Comparison of ENCODE assay signal across 19 mouse cellular contexts in the genomic region with DNA sequence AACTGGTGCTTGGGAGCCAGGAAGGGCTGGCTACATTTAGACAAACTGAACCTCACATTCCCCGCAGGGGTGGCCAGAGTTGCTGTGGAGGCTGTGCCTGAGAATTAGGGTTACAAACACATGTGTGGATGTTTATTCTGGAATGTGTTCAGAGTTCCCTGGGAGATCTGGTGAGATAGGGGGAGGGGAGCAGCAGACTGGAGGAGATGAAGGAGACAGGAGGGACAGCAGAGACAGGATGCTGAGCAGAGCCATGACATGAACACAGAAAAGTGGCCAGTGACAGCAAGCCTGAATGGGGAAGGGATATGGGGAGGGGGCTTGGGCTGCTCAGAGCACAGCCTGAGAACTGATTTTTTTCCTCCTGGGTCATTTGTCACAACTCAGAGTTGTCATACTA. TPM values are rescaled to one million over a fixed set of nuclear protein-coding genes. Genes with fewer than 3 reads are reported as not detected.
DNase-seq lines count a peak whose midpoint lies in the region; ATAC-seq and TF ChIP-seq lines count a peak whose summit lies in the region.
"Had no signal": no experiment of that assay in that cellular context is flagged by ENCODE, and none has a peak within 500 bp of the region (broad histone marks: within the 10 kb centered on the region; RNA-seq: fewer than 3 reads in every experiment).

No protein-coding gene starts in this region.

- H3K9ac ChIP-seq in intestine, embryonic 15.5 days, result no peak overlapping the region
- no peak overlapping the region for H3K9ac ChIP-seq in intestine, postnatal 0 days (ENCODE audit: low read depth, low read length)
- no peak overlapping the region for H3K9ac ChIP-seq in embryonic facial prominence, embryonic 12.5 days
- no peak overlapping the region for H3K9ac ChIP-seq in embryonic facial prominence, embryonic 14.5 days (ENCODE audit: low read depth, low read length)
- no peak overlapping the region for H3K9ac ChIP-seq in kidney, postnatal 0 days (ENCODE audit: low read depth, low read length)
- H3K9ac ChIP-seq: forebrain, embryonic 13.5 days; liver, embryonic 12.5 days; lung, embryonic 15.5 days had no signal

- H3K9me3 ChIP-seq in intestine, embryonic 15.5 days, result no peaks in the 10 kb centered on the region
- H3K9me3 ChIP-seq in intestine, postnatal 0 days (ENCODE audit: control insufficient read depth), result no peaks in the 10 kb centered on the region
- H3K9me3 ChIP-seq in embryonic facial prominence, embryonic 12.5 days, result no peaks in the 10 kb centered on the region
- no peaks in the 10 kb centered on the region for H3K9me3 ChIP-seq in embryonic facial prominence, embryonic 14.5 days (ENCODE audit: control insufficient read depth, low read length)
- no peaks in the 10 kb centered on the region for H3K9me3 ChIP-seq in kidney, postnatal 0 days (replicated peaks; ENCODE audit: low read length)
- H3K9me3 ChIP-seq: forebrain, embryonic 13.5 days; liver, embryonic 12.5 days; lung, embryonic 15.5 days had no signal

- ATAC-seq in intestine, embryonic 15.5 days, result peak; percentile 41
- ATAC-seq in intestine, postnatal 0 days, result no peak
- ATAC-seq in embryonic facial prominence, embryonic 12.5 days (ENCODE audit: insufficient number of reproducible peaks, insufficient read depth, low FRiP score, low TSS enrichment), result no peak
- ATAC-seq in embryonic facial prominence, embryonic 14.5 days (ENCODE audit: low read depth), result 0 out of 2 replicates have a peak, but pooled peaks have one; percentile 37
- peak; percentile 35; the same call in 1 of the 2 replicates for ATAC-seq in kidney, postnatal 0 days (replicated peaks; ENCODE audit: low FRiP score, low read depth)
- ATAC-seq: forebrain, embryonic 13.5 days; liver, embryonic 12.5 days had no signal

- DNase-seq in embryonic facial prominence, embryonic 14.5 days (ENCODE audit: low spot score), result peak; percentile 50
- DNase-seq in kidney, postnatal 0 days (ENCODE audit: low spot score), result peak; percentile 65
- DNase-seq in liver, result no peak
- no peak for DNase-seq in spleen, postnatal 36 days (ENCODE audit: low spot score in 2 of 2)
- DNase-seq in ovary, postnatal 10 days (ENCODE audit: low spot score), result no peak
- DNase-seq: adrenal gland, postnatal 36 days; cerebellum, adult 8-10 months; heart, postnatal 4 days; layer of hippocampus, postnatal 36 days; midbrain, embryonic 14.5 days had no signal

- 53% methylated on average over 1 of the region's 1 CpGs for WGBS in intestine, embryonic 15.5 days
- WGBS in intestine, postnatal 0 days, result 52% methylated on average over 1 of the region's 1 CpGs
- WGBS in embryonic facial prominence, embryonic 12.5 days, result 8% methylated on average over 1 of the region's 1 CpGs
- WGBS in embryonic facial prominence, embryonic 14.5 days, result 25% methylated on average over 1 of the region's 1 CpGs
- WGBS in kidney, postnatal 0 days, result 35% methylated on average over 1 of the region's 1 CpGs

- no peaks in the 10 kb centered on the region for H3K27me3 ChIP-seq in intestine, embryonic 15.5 days (replicated peaks)
- H3K27me3 ChIP-seq in intestine, postnatal 0 days (replicated peaks; ENCODE audit: control insufficient read depth, insufficient read depth, low read length), result no peaks in the 10 kb centered on the region
- no peaks in the 10 kb centered on the region for H3K27me3 ChIP-seq in embryonic facial prominence, embryonic 12.5 days
- H3K27me3 ChIP-seq in embryonic facial prominence, embryonic 14.5 days (replicated peaks; ENCODE audit: control insufficient read depth, insufficient read depth, low read length), result no peaks in the 10 kb centered on the region
- no peaks in the 10 kb centered on the region for H3K27me3 ChIP-seq in kidney, postnatal 0 days (ENCODE audit: insufficient read depth, low read length)
- H3K27me3 ChIP-seq: forebrain, embryonic 13.5 days; liver, embryonic 12.5 days; lung, embryonic 15.5 days had no signal

- peaks cover 6% of the 10 kb centered on the region for H3K4me1 ChIP-seq in intestine, embryonic 15.5 days (replicated peaks)
- H3K4me1 ChIP-seq in intestine, postnatal 0 days (replicated peaks; ENCODE audit: control insufficient read depth, insufficient read depth, low read length), result no peaks in the 10 kb centered on the region
- H3K4me1 ChIP-seq in embryonic facial prominence, embryonic 12.5 days, result peaks cover 16% of the 10 kb centered on the region
- peaks cover 13% of the 10 kb centered on the region for H3K4me1 ChIP-seq in embryonic facial prominence, embryonic 14.5 days (ENCODE audit: control insufficient read depth, insufficient read depth, low read length)
- 0 out of 2 replicates have a peak, but pooled peaks cover 2% of the 10 kb centered on the region for H3K4me1 ChIP-seq in kidney, postnatal 0 days (replicated peaks; ENCODE audit: insufficient read depth, low read length)
- H3K4me1 ChIP-seq: forebrain, embryonic 13.5 days; liver, embryonic 12.5 days had no signal

- no peak overlapping the region for H3K4me2 ChIP-seq in intestine, embryonic 15.5 days (replicated peaks)
- H3K4me2 ChIP-seq in intestine, postnatal 0 days (replicated peaks; ENCODE audit: low read depth), result no peak overlapping the region
- H3K4me2 ChIP-seq in embryonic facial prominence, embryonic 12.5 days (replicated peaks), result no peak overlapping the region
- no peak overlapping the region for H3K4me2 ChIP-seq in embryonic facial prominence, embryonic 14.5 days (ENCODE audit: low read depth, low read length)
- H3K4me2 ChIP-seq in kidney, postnatal 0 days (ENCODE audit: low read length), result no peak overlapping the region
- H3K4me2 ChIP-seq: forebrain, embryonic 13.5 days; liver, embryonic 12.5 days; lung, embryonic 15.5 days had no signal

- no peaks in the 10 kb centered on the region for H3K36me3 ChIP-seq in intestine, embryonic 15.5 days
- H3K36me3 ChIP-seq in intestine, postnatal 0 days (ENCODE audit: control insufficient read depth, insufficient read depth), result no peaks in the 10 kb centered on the region
- H3K36me3 ChIP-seq in embryonic facial prominence, embryonic 12.5 days, result no peaks in the 10 kb centered on the region
- no peaks in the 10 kb centered on the region for H3K36me3 ChIP-seq in embryonic facial prominence, embryonic 14.5 days (ENCODE audit: control insufficient read depth, insufficient read depth, low read length)
- no peaks in the 10 kb centered on the region for H3K36me3 ChIP-seq in kidney, postnatal 0 days (ENCODE audit: insufficient read depth, low read length)
- H3K36me3 ChIP-seq: liver, embryonic 12.5 days; lung, embryonic 15.5 days had no signal

- H3K27ac ChIP-seq in intestine, embryonic 15.5 days, result no peak overlapping the region
- H3K27ac ChIP-seq in intestine, postnatal 0 days (ENCODE audit: low read depth, low read length), result no peak overlapping the region
- H3K27ac ChIP-seq in embryonic facial prominence, embryonic 12.5 days, result peak overlapping the region; percentile 60; the same call in 1 of the 2 replicates
- no peak overlapping the region for H3K27ac ChIP-seq in embryonic facial prominence, embryonic 14.5 days (replicated peaks; ENCODE audit: low read depth, low read length)
- no peak overlapping the region for H3K27ac ChIP-seq in kidney, postnatal 0 days
- H3K27ac ChIP-seq: forebrain, embryonic 13.5 days; liver, embryonic 12.5 days; lung, embryonic 15.5 days had no signal

- TF ChIP-seq CTCF in intestine, postnatal 0 days (IDR thresholded peaks at IDR 0.05; ENCODE audit: low read depth), result no peak
- TF ChIP-seq CTCF in kidney, postnatal 0 days (IDR thresholded peaks at IDR 0.05; ENCODE audit: low read depth), result no peak

- no peak overlapping the region for H3K4me3 ChIP-seq in intestine, embryonic 15.5 days (replicated peaks)
- H3K4me3 ChIP-seq in intestine, postnatal 0 days (ENCODE audit: low read depth, low read length), result no peak overlapping the region
- H3K4me3 ChIP-seq in embryonic facial prominence, embryonic 12.5 days, result no peak overlapping the region
- H3K4me3 ChIP-seq in embryonic facial prominence, embryonic 14.5 days (ENCODE audit: low read depth, low read length), result no peak overlapping the region
- no peak overlapping the region for H3K4me3 ChIP-seq in kidney, postnatal 0 days (replicated peaks; ENCODE audit: low read depth, low read length)
- H3K4me3 ChIP-seq: forebrain, embryonic 13.5 days; liver, embryonic 12.5 days; lung, embryonic 15.5 days; myocyte had no signal

RNA-seq across cellular contexts. Expression of a gene that starts 14.5 kb away (rescaled TPM):
- polyA plus RNA-seq in intestine, embryonic 15.5 days (2015; fragmentation: Nextera tagmentation; extraction: Ambion mirVana), result 0.06 and 0.11 TPM in 2 replicates
- not detected in 2 replicates for polyA plus RNA-seq in intestine, postnatal 0 days (2015; fragmentation: Nextera tagmentation; extraction: Ambion mirVana)
- not detected in 2 replicates for polyA plus RNA-seq in embryonic facial prominence, embryonic 12.5 days (2016; fragmentation: Nextera tagmentation; extraction: Ambion mirVana)
- polyA plus RNA-seq in embryonic facial prominence, embryonic 14.5 days (2014; fragmentation: Nextera tagmentation; extraction: Ambion mirVana), result not detected in 2 replicates
- 0.04 and 0.09 TPM in 2 replicates for polyA plus RNA-seq in kidney, postnatal 0 days (2015; fragmentation: Nextera tagmentation; extraction: Ambion mirVana)
- polyA plus RNA-seq: forebrain, embryonic 13.5 days; large intestine, adult 2 months; liver, embryonic 12.5 days; midbrain, embryonic 14.5 days; myocyte; urinary bladder, adult 2 months had no signal

RNA-seq across cellular contexts. Expression of a gene that starts 33.5 kb away (rescaled TPM):
- 1.3 and 2.0 TPM in 2 replicates for polyA plus RNA-seq in intestine, embryonic 15.5 days (2015; fragmentation: Nextera tagmentation; extraction: Ambion mirVana)
- 0.98 and 1.2 TPM in 2 replicates for polyA plus RNA-seq in intestine, postnatal 0 days (2015; fragmentation: Nextera tagmentation; extraction: Ambion mirVana)
- polyA plus RNA-seq in embryonic facial prominence, embryonic 12.5 days (2016; fragmentation: Nextera tagmentation; extraction: Ambion mirVana), result 0.26 TPM in 1 of 2 replicates, not detected in the other
- 1.6 and 2.7 TPM in 2 replicates for polyA plus RNA-seq in embryonic facial prominence, embryonic 14.5 days (2014; fragmentation: Nextera tagmentation; extraction: Ambion mirVana)
- 0.20 and 0.30 TPM in 2 replicates for polyA plus RNA-seq in kidney, postnatal 0 days (2015; fragmentation: Nextera tagmentation; extraction: Ambion mirVana)

RNA-seq across cellular contexts. Expression of a gene that starts 37.3 kb away (rescaled TPM):
- polyA plus RNA-seq in intestine, embryonic 15.5 days (2015; fragmentation: Nextera tagmentation; extraction: Ambion mirVana), result 25.2 and 26.7 TPM in 2 replicates
- 13.1 and 13.5 TPM in 2 replicates for polyA plus RNA-seq in intestine, postnatal 0 days (2015; fragmentation: Nextera tagmentation; extraction: Ambion mirVana)
- 10.5 and 12.8 TPM in 2 replicates for polyA plus RNA-seq in embryonic facial prominence, embryonic 12.5 days (2016; fragmentation: Nextera tagmentation; extraction: Ambion mirVana)
- 38.0 and 40.2 TPM in 2 replicates for polyA plus RNA-seq in embryonic facial prominence, embryonic 14.5 days (2014; fragmentation: Nextera tagmentation; extraction: Ambion mirVana)
- 45.2 and 47.4 TPM in 2 replicates for polyA plus RNA-seq in kidney, postnatal 0 days (2015; fragmentation: Nextera tagmentation; extraction: Ambion mirVana)
- polyA plus RNA-seq: myocyte had no signal

Comparison
In these comparisons a context has a peak if more than half of its experiments do, and no peak if none do; other contexts are left out.
1. ATAC-seq: peak in intestine, embryonic 15.5 days (single experiment), embryonic facial prominence, embryonic 14.5 days (single experiment) and kidney, postnatal 0 days (single experiment); none in intestine, postnatal 0 days (single experiment) and embryonic facial prominence, embryonic 12.5 days (single experiment).
2. DNase-seq: peak in embryonic facial prominence, embryonic 14.5 days (single experiment) and kidney, postnatal 0 days (single experiment); none in liver (single experiment), spleen, postnatal 36 days (0 of 2) and ovary, postnatal 10 days (single experiment).